Mouse (Mus musculus): Measurements from ENCODE around the gene Ankrd23. TPM values are rescaled to one million over a fixed set of nuclear protein-coding genes. Genes with fewer than 3 reads are reported as not detected.

The Ankrd23 gene
- total RNA-seq, 2 experiments from 2014 or later: 2.2 to 2.3 TPM

Other genes with a start within 250 kb of the Ankrd23 start
- 14.1 and 14.6 TPM in 2 replicates for gene Arid5a, start 229.2 kb downstream of the Ankrd23 start, total RNA-seq (2015)
- 27.0 and 31.9 TPM in 2 replicates for gene Arid5a, start 229.2 kb downstream of the Ankrd23 start, total RNA-seq (2017)
- 12.6 and 13.9 TPM in 2 replicates for gene Kansl3, start 167.7 kb downstream of the Ankrd23 start, total RNA-seq (2015)
- gene Kansl3, start 167.7 kb downstream of the Ankrd23 start, total RNA-seq (2017): 28.2 and 31.5 TPM in 2 replicates
- gene Fer1l5, start 164.6 kb downstream of the Ankrd23 start, total RNA-seq (2015): not detected in 2 replicates
- gene Fer1l5, start 164.6 kb downstream of the Ankrd23 start, total RNA-seq (2017): 0.37 TPM in 1 of 2 replicates, not detected in the other
- gene Lman2l, start 91.6 kb downstream of the Ankrd23 start, total RNA-seq (2015): 23.9 and 25.4 TPM in 2 replicates
- 14.4 and 15.8 TPM in 2 replicates for gene Lman2l, start 91.6 kb downstream of the Ankrd23 start, total RNA-seq (2017)
- gene Cnnm4, start 65.3 kb downstream of the Ankrd23 start, total RNA-seq (2015): 17.8 and 22.7 TPM in 2 replicates
- 15.2 and 16.3 TPM in 2 replicates for gene Cnnm4, start 65.3 kb downstream of the Ankrd23 start, total RNA-seq (2017)
- gene Cnnm3, start 25.0 kb downstream of the Ankrd23 start, total RNA-seq (2015): 14.4 and 15.1 TPM in 2 replicates
- gene Cnnm3, start 25.0 kb downstream of the Ankrd23 start, total RNA-seq (2017): 6.8 and 11.1 TPM in 2 replicates
- gene Gm42417, start 2.5 kb upstream of the Ankrd23 start, total RNA-seq (2015): not detected in 2 replicates
- gene Gm42417, start 2.5 kb upstream of the Ankrd23 start, total RNA-seq (2017): not detected in 2 replicates
- 3.6 and 4.9 TPM in 2 replicates for gene Ankrd39, start 10.6 kb upstream of the Ankrd23 start, total RNA-seq (2015)
- gene Ankrd39, start 10.6 kb upstream of the Ankrd23 start, total RNA-seq (2017): 2.2 and 2.9 TPM in 2 replicates
- gene Sema4c, start 21.5 kb upstream of the Ankrd23 start, total RNA-seq (2015): 1.5 and 2.1 TPM in 2 replicates
- 1.8 and 3.6 TPM in 2 replicates for gene Sema4c, start 21.5 kb upstream of the Ankrd23 start, total RNA-seq (2017)
- 0.62 TPM in 1 of 2 replicates, not detected in the other for gene Fam178b, start 146.3 kb upstream of the Ankrd23 start, total RNA-seq (2015)
- not detected in 2 replicates for gene Fam178b, start 146.3 kb upstream of the Ankrd23 start, total RNA-seq (2017)
- gene Cox5b, start 154.6 kb upstream of the Ankrd23 start, total RNA-seq (2015): 370 and 491 TPM in 2 replicates
- gene Cox5b, start 154.6 kb upstream of the Ankrd23 start, total RNA-seq (2017): 820 and 835 TPM in 2 replicates
- gene 4933424G06Rik, start 173.3 kb upstream of the Ankrd23 start, total RNA-seq (2015): 0.33 TPM in 1 of 2 replicates, not detected in the other
- not detected in 2 replicates for gene 4933424G06Rik, start 173.3 kb upstream of the Ankrd23 start, total RNA-seq (2017)
- gene Actr1b, start 177.5 kb upstream of the Ankrd23 start, total RNA-seq (2015): 14.0 and 17.4 TPM in 2 replicates
- gene Actr1b, start 177.5 kb upstream of the Ankrd23 start, total RNA-seq (2017): 34.7 and 37.7 TPM in 2 replicates
- 0.71 and 1.7 TPM in 2 replicates for gene Zap70, start 224.9 kb upstream of the Ankrd23 start, total RNA-seq (2015)
- gene Zap70, start 224.9 kb upstream of the Ankrd23 start, total RNA-seq (2017): 0.77 and 1.5 TPM in 2 replicates

Data from megakaryocyte, adult 5-6 weeks (primary cell).